Mouse (Mus musculus): Measurements from ENCODE around the gene Plekhh1.

GRCm38 (mm10) chr12:79040201-79040827 lies 11.4 kb downstream of the Plekhh1 start:
- TF ChIP-seq CTCF (IDR thresholded peaks at IDR 0.05; ENCODE audit: control insufficient read depth, insufficient read depth, insufficient read length) (no peak), USF1 (IDR thresholded peaks at IDR 0.05; ENCODE audit: low read depth) (no peak)

All from C2C12 (cell line).